Mouse (Mus musculus) CD4-positive, CD25-positive, alpha-beta regulatory T cell, adult 2 months (primary cell): ENCODE measurements around the gene Tmem136.
"Not testable (repeated sequence)": the region's sequence is repeated elsewhere in the genome, so short reads cannot be mapped to it uniquely, and the experiment has no call there.

Experiments used
- DNase-seq: peaks from one replicate; pipeline ENCODE4 v3.0.0-alpha.2; 2012; ENCODE audit warnings: low read depth, low spot score

The Tmem136 gene

DNA sequence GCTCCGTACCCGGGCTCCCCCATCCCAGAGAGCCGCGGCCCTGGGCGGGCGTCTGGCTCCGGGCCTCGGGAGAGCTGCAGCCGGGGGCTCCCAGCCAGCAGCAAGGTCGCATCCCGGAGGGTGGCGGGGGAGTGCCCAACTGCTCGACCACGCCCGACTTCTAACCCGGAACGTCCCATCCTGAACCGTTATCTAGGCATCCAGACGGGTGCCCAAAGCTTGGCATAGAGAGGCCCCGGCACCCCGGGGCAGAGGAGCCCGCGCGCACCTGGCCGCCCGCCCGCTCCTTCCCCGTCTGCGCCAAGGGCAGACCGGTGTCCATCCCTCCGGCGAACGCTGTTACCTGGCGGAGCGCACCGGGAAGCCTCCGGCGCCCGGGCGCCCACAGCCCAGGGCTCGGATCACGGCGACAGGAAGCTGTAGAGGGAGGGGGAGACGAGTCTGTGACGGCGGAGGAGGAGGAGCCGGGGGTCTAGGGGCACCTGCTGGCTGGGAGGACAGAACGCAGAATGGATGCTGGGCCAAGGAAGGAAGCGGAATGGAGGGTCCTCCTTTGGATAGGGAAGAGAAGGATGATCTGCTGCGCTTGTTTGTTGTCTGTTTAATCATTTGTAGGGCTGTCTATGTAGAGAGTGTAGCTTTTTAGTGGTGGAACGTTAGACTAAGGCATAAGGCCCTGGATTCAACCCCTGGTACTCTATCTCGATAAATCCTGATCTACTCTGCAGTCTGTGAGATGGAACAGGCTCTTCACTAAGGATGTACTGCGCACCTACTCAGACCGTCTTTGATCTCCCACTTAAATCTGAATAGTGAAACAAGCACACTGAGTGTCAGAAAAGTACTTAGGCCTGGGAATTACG is at the start of gene Tmem136:
Gene Tmem136, minus strand, starts transcription at position 437 of the 863 bp plus-strand sequence.
- DNase-seq: peak; percentile 72

- no peak for DNase-seq
Measured at GRCm38 (mm10) chr9:43155960-43156359, 39.6 kb upstream of the Tmem136 start.

DNA sequence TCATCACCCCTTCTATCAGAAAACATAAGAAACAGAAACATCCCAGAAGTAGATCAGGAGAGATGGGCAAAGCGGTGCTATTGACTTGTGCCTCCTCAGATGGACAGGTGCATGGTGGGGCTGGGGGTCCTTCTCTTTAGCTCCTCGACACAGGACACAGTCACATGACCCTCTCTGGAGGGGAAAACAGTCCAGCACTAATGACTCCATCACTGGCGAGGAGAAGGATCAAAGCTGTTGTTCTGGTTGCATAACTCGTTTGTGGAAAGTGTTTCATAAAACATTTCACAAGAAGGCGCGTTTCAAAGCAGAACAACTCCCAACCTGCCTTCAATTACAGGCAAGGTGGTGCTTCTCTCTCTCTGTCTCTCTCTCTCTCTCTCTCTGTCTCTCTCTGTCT is 35.4 kb upstream of the Tmem136 start:
- DNase-seq: no peak

DNA sequence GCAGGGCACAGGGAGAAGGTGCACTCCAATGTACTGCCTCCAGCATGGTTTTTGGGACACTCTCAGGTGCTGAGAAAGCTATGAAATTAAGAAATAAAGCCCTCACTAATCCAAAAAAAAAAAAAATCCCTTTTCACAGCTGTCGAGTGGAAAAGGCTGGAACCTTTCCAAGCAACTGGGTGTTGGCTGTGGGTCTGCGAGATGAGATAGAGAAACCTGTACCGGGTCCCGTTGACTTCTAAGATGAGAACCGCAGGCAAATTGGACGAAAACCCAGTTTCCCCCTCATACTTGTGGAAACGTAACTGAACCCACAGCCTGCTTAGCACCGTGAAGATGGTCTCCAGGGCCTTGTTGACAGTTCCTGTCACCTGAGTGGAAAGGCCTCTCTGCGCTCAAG is 34.6 kb upstream of the Tmem136 start:
- no peak for DNase-seq

GRCm38 (mm10) chr9:43150075-43150474 is 33.7 kb upstream of the Tmem136 start:
- no peak for DNase-seq

DNA sequence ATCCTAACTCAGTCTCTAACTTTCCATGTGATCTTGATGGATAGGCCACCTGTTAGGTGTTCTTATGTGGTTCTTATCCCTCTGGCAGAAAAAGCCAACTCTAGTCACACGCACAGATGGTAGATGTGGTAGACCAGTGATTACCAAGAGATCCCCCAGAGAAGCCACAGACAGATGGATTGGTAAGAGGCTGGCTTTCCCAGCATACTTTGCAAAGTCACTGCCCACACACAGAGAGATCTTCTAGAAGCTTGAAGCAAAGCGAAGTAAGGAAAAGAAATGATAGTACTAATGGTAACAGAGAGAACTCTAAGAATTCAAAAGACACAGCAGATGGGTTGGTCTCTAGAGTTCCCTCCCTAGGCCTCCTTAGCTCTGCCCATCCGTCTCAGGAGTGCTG is 33.1 kb upstream of the Tmem136 start:
- DNase-seq: no peak

DNA sequence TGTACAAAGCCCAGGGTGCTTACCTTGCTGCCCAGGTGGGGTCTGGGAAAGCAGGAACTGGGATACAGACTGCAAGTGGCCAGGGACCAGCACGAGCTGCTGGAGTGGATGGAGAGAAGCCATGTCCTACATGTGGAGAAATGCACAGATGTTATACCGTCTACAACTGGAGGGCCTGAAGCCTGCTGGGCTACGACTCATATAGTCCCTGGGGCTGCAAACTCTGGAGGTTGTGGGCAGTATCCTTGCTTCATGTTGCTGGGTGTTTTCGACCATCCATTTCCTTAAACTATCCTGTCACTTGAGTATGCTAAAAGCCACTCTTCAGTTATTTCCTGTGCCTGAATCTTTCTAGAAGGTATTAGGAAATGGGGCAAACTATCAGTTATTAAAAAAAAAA is 28.8 kb upstream of the Tmem136 start:
- DNase-seq: no peak

- no peak for DNase-seq
Measured at GRCm38 (mm10) chr9:43144206-43144810, 27.9 kb upstream of the Tmem136 start.

DNA sequence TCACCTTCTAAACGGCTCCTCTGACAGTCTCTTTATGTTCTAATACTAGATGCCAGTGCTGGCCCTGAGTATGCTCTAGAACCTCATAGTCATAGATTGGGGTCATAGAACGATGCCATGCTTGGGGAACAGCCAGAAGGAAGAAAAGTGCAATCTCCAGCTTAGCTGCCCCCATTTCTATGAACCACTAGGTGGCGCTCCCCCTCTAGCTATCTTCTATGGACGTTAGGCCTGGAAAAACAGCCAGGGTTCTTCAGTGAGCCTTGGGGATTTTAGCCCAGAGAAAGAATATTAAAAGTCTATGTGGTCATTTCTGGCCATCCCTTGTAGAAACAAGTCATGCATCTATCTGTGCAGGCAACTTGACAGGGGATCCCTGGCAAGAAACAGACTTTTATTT is 25.5 kb upstream of the Tmem136 start:
- DNase-seq: peak; percentile 65

DNA sequence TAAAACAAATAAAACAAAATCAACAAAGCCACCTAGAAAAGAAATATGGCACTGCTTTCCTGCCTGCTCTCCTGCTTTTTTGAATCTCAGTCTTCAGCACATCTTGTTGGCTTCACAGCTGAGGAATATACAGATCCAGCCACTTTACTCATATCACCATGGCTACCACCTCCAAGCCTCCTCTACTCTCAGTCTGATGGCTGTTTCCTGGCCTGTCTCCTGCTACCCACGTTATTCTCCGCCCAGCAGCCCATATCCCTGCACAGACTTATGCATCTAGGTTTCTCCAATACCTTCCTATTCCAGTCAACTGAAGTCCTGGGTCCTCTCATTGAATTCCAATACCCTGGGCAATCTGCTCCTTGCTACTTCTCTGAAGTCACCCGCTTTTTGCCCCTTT is 17.2 kb upstream of the Tmem136 start:
- DNase-seq: no peak

- no peak for DNase-seq
Measured at GRCm38 (mm10) chr9:43132380-43132779, 16.0 kb upstream of the Tmem136 start.

DNA sequence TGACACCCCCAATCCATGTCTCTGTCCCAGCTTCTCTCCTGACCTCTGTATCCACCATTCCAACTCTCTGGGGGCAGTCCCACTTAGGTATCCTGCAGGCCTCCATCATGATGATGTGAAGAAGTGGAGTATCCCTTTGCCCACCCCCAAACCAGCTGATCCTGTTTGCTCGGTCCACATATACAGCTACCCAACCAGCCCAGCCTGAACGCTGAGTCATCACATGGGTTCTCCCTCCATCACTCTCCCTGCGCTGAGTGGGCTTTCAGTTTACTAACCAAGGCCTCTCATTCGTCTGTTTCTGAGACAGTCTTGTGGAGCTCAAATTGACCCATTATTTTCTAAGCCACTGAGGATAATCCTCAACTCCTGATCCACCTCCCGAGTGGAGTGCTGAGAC is 15.6 kb upstream of the Tmem136 start:
- DNase-seq: no peak

GRCm38 (mm10) chr9:43130684-43131083 is 14.3 kb upstream of the Tmem136 start:
- peak; percentile 24 for DNase-seq

GRCm38 (mm10) chr9:43127101-43127787 is 10.9 kb upstream of the Tmem136 start:
- DNase-seq: no peak

GRCm38 (mm10) chr9:43122379-43122778 is 6.0 kb upstream of the Tmem136 start:
- DNase-seq: peak; percentile 36

DNA sequence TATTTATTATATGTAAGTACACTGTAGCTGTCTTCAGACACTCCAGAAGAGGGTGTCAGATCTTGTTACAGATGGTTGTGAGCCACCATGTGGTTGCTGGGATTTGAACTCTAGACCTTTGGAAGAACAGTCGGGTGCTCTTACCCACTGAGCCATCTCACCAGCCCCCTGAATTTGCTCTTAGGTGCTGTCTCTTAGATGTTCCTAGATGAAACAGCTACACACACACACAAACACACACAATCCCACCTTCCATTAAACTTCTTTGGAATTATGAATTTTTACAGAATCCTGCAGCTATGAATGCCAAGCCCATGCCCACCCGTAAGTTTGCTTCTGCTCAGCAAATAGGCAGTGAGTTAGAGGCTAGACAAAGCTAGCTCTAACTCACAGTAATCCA is 5.6 kb upstream of the Tmem136 start:
- not testable (repeated sequence) for DNase-seq

- no peak for DNase-seq
Measured at GRCm38 (mm10) chr9:43116997-43117336, 597 bp upstream of the Tmem136 start.

GRCm38 (mm10) chr9:43115431-43116133 is 788 bp downstream of the Tmem136 start:
- no peak for DNase-seq

- no peak for DNase-seq
Measured at GRCm38 (mm10) chr9:43114833-43115232, 1.5 kb downstream of the Tmem136 start.

DNA sequence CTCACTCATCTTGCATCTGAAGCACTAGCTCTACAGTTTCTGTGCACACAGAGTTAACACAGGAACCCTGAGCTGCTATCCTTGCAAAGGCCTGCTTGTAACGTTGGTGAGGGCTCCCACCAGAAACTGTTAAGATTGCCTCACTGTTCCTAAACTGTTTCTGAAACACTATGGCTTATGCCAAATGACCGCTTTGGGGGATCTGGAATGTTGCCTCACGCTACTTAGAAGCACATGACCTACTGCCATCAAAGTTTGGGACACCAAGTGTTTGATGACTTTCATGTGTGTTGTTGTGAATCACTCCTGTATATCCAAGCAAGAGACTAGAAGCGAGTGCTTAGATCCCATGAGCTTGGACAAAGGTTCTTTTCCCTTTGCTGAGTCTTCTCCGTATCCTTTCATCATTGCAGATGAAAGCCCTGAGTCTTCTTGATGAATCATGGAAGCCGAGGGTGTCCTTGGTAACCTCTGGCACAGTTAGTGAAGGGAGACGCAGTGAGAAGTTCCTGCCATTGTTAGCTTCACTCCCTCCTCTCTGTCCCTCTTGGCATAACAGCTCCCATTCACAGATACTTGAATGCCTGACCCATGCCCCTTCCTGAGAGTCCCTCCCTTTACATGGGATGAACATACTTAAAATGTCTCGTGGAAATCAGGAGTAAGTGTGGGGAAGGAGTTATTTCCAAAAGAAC is 5.9 kb downstream of the Tmem136 start:
- no peak for DNase-seq

DNA sequence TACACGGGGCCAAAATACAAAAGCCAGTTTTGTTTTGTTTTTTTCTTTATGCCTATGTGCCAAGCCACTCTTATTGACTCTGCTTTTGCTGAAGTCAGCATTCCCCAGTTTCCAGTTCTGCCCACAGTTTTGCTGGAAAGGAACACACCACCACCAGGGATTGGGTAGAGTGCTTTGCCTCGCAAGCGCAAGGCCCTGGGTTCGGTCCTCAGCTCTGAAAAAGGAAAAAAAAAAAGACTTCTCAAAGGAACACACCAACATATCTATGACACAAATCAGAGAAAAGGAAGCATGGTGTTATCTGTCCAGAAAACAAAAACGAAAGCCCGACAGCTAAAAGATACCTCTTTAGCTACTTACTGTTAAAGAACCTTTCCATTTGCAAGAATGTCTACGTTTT is 7.2 kb downstream of the Tmem136 start:
- no peak for DNase-seq
